Mouse (Mus musculus) neutrophil, adult 5-6 weeks (primary cell): ENCODE results near the gene Psma6. TPM values are rescaled to one million over a fixed set of nuclear protein-coding genes. Genes with fewer than 3 reads are reported as not detected.

Experiments
- ATAC-seq: fragments of 151-379, 151-347 bp; 2 replicates; pipeline ENCODE4 v1.8.0; 2017; ENCODE audit warnings: mild to moderate bottlenecking, moderate TSS enrichment; ENCODE audit not compliant: insufficient number of reproducible peaks, poor library complexity, low FRiP score, severe bottlenecking; ENCODE audit errors: extremely low read depth
- total RNA-seq: library from RNA; stranded (forward); fragments of 200-1000 nt; gene quantifications from 2 replicates; pipeline ENCODE4 v1.2.3, GENCODE M21; 2017

Psma6 gene
- total RNA-seq, 1 experiment from 2014 or later = 134 TPM

DNA sequence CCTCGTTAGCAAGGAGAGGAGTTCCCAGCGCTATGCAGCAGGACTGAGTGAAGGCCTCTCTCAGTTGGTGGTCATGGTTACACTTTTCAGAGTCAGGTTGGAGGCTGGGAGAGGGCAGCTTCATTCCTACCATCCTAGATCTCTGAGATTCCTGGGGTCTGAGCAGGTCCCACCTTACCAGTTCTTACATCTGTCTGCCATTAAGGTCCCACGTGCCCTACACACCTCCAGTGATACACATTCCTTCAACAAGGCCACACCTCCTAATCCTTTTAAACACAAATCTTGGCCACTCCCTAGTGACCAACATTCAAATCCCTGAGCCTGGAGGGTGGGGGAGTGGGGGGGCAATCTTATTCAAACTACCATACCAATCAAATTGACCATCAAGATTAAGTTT is 72.1 kb downstream of the Psma6 start:
- no peak for ATAC-seq

- no peak for ATAC-seq
These were observed 72.9 kb downstream of the Psma6 start for GRCm38 (mm10) chr12:55456893-55457292.

DNA sequence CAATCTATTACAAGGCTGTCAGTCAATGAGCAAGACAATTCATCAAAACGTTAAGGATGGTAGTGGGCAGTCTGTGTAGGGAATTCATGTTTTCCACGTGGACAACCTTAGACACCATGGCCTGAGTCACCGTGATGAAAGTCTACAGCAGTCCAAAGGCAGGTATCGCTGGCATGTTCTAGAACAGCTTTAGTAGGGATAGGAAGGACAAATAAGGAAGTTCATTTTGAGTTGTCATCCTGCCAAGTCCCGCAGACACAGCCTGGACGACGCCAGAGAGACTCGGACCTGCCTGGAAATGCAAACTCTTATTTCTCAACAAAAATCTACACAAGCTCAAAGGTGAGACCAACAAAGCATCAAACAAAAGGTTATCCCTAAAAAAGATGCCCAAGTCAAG is 75.7 kb downstream of the Psma6 start:
- ATAC-seq = peak; percentile 59; the same call in 1 of the 2 replicates

DNA sequence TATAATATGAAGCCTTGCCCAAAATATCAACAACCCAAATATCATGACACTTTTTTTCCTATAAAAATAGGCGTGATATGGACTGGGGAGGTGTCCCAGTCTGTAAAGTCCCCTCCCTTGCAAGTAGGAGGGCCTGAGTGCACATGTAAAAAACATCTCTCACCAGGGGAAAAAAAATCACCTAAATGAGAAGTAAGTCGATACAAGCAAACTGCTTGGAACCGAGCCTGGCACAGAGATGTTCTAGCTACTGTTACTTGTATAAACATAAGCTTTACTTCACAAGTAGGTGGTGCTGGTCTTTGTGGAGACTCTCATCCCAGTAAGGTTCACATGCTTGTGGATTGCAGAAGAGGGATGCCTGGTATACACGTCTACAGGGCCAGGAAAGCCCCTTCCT is 76.9 kb downstream of the Psma6 start:
- no peak for ATAC-seq

- no peak for ATAC-seq
These were observed 77.7 kb downstream of the Psma6 start for GRCm38 (mm10) chr12:55461767-55462166.

DNA sequence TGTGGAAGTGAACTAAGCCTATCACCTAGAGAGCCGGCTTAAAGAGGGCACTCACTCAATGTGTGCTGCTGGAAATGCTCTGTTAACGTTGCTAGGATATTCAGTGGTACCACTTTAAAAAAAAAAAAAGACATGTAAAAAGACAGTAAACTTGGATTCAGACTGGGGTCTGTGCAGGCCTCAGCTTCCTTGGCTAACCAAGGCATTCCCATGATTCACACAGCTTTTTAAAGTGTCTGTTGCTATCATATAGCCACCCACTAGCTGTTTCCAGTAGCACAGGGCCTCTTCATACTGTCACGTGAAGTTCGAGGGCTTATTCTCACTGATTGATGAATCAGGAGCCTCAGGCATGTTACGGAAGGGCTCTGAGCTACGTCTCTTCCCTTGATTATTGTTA is 78.4 kb downstream of the Psma6 start:
- no peak for ATAC-seq

DNA sequence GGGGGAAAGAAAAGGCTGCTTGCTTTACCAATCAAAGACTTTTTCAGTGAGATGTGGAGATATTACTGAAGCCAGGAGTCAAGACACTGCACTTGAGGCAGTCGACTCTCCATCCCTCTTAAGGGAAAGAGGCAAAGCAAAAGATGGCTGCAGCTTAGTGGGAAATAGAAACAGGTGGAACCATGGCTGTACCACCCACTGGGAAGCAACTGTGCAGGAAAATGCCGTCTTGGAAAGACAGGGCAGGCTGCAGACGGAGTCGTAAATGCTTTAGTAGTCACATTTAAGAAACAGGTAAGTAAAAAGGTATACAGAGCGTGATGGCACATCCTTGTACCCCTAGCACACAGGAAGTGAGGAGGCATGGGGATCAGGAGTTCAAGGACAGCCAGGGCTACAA is 79.1 kb downstream of the Psma6 start:
- no peak for ATAC-seq

DNA sequence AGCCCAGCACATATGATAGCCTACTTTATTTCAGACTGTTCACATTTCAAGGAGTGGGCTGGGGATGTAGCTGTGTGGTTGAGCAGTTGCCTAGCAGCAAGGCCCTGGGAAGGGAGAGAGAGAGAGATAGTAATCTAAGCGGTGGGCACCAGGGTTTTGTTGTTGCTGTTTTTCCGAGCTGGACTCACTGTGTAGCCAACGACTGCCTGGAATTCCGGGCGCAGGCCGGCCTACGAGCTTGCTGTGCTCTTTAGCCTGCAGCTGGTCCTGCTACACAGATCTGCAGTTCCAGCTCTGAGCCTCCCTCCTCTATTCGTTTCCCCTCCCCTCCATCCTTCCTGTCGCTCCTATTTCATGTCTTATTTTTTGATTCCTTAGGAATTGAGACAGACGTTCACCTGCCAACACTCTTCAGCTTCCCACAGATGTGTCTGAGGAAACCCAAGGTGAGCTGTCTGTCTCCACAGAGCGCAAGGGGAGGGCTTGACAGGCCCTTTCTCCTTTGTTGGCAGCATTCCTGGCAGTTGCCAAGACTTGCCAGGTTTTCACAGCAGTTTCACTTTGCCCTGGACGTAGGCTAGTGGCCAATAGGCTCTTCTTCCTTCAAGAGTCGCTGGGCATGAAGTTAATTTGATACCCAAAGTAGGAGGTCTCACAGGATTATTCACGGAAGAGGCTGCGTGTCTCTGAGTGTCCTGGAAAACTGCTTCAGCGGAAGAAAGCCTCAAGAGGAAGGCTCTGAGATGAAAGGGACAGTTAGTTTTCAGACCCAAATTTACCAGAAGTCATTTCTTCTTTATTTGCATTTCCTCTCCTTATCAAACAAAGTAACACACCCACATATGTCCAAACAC is 80.2 kb downstream of the Psma6 start:
- ATAC-seq = no peak

DNA sequence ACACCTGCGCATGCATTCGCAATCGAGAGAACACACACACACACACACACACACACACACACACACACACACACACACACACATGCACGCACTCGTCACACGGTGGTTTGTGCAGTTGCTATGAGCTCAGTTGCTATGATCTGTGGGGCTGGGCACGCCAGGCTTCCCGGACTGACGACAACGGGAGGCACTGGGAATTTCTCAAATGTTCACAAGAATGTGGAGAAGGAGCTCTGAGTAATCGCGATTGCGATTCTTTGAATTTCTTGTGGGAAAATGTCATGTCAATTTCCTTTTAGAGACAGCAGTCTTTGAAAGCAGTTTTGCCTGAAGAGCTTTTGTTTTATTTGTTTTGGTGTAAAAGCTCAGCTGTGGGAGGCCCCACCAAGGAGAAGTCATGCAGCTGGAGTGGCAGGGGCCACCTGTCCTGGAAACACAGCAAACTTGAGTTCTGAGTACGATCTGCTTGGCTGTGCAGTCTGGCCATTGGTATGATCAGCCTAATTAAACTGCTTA is 80.9 kb downstream of the Psma6 start:
- peak; percentile 21; the same call in 1 of the 2 replicates for ATAC-seq

DNA sequence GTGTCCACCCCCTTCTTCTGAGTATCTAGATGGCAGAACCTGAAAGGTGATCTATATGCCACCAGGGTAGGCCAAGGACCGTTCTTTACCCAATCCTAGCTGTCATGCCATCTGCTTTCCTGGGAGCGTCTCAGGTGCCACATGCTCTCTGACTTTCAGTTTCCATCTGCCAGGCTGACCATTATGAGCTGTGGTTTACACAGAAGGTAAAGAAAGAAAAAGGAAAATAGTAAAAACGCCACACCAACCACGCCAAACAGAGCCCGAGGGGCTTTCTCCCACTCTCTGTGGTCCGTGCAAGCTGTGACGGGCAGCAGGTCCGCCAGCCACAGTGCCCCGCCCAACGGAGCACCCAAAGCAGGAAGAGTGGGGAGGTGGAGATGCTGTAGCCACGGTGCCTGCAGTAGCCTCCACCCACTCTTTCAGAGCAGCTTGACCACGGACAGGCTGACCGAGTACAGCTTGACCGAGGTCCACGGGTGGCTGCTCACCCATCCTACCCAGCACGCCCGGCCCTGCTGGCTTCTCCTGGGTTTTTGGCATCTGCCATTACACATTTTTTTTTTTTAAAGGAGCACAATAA is 81.5 kb downstream of the Psma6 start:
- ATAC-seq = peak; percentile 72

- ATAC-seq = peak; percentile 20; the same call in 1 of the 2 replicates
These were observed 82.2 kb downstream of the Psma6 start for GRCm38 (mm10) chr12:55466088-55466701.

- no peak for ATAC-seq
These were observed 82.8 kb downstream of the Psma6 start for GRCm38 (mm10) chr12:55466816-55467215.

GRCm38 (mm10) chr12:55467331-55468180 is 83.5 kb downstream of the Psma6 start:
- no peak for ATAC-seq

Other genes with a start within 250 kb of the Psma6 start
- gene Srp54b, start 229.1 kb upstream of the Psma6 start, total RNA-seq = 58.5 and 70.8 TPM in 2 replicates
- gene 1700047I17Rik2, start 184.6 kb upstream of the Psma6 start, total RNA-seq = 7.7 and 15.5 TPM in 2 replicates
- gene Srp54c, start 154.1 kb upstream of the Psma6 start, total RNA-seq = 74.8 and 79.0 TPM in 2 replicates
- gene 1110008L16Rik, start 84.6 kb upstream of the Psma6 start, total RNA-seq = 6.3 and 8.8 TPM in 2 replicates
- 24.4 and 25.4 TPM in 2 replicates for gene Ppp2r3c, start 81.2 kb upstream of the Psma6 start, total RNA-seq
- 150 and 173 TPM in 2 replicates for gene Nfkbia, start 108.4 kb downstream of the Psma6 start, total RNA-seq
- gene Aldoart2, start 181.0 kb downstream of the Psma6 start, total RNA-seq = not detected in 2 replicates
- 0.12 TPM in 1 of 2 replicates, not detected in the other for gene Insm2, start 215.2 kb downstream of the Psma6 start, total RNA-seq